Mouse (Mus musculus): ENCODE measurements at regions not wholly inside any gene's neighbourhood (a gene's known extent, or its start where the extent isn't known, plus 50 kb on each side); places are given as distances from the start of the nearest gene placed in this dataset.

DNA sequence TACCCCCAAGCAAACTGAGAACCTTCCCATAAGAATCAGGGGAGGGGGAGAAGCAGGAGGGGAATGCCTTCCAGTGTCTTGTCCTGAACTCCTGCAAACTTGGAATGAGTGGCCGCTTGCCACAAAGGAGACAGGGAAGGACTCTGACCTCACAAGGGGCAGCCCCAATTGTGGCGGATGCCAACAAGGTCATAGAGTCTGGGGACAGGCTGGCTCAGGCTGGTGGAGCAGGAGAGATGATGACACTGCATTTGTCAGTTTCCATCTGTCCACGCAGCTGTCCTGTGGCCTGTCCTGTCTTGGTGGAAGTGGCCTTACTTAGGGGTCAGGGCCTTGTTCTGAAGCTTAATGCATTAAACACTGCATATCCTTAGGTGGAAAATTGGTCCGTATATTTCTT, 414.4 kb upstream of the Nr5a2 start:
- no peak for DNase-seq (ENCODE audit: low spot score)
- intact Hi-C loops (cut with DNase I): no loop called here

DNA sequence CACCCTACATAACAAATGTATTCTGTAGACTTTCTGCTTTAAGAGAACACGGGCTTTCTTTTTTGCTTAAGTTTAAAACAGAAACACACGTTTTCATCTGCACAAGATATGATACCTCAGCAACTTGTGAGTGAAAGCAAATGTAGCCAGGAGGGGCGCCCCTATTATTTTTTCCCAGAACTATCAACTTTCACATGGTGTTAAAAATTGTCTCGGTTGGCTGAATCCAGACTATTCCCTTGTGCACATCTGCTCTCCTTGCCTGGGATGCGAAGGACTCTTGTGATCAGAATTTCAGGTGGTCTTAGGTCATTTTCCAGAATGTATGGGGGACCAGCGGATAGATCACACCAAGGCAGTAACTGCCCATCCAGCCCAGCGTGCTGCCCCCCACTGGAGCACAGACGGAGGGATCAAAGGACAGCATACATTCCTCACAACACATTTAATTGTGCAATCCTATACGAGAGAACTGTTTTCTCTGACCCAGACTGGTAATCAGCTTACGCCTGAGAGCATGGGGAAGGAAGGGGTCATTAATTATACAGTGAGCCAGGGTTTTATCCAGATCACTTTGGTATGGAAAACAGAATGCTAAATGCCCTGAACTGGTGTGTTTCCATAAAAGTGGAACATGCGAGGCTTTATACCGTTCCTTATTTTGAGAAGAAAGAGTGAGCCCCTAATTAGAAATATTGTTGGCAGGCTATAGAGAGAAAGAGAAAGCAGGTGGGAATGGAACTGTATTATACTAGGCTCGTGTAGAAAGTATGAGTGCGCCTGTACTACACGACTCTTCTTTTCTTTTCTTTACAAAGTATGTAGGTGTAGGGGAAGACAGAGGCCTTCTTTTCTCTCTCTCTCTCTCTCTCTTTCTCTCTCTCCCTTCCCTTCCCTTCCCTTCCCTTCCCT, 413.5 kb upstream of the Nr5a2 start:
- intact Hi-C loops (cut with DNase I): no loop called here
- DNase-seq (ENCODE audit: low spot score): no peak

DNA sequence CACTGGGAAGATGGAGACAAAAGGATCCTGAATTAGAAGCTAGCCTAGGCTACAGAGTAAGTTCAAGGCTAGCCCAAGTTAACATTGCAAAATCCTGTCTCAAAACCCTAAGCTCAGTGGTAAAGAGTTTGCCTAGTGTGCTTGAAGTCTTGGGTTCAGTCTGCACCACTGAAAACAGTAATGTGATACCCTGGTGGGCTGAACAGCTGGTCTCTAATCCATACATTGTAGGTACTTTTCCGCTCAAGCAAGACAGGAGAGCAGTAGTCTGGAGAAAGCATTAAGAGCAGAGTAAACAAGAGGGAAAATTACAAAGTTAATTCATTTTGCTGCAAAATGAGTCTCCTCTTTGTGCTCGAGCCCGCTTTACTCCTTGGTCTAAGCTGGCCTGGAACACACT, 412.0 kb upstream of the Nr5a2 start:
- intact Hi-C loops (cut with DNase I): no loop called here
- no peak for DNase-seq (ENCODE audit: low spot score)

DNA sequence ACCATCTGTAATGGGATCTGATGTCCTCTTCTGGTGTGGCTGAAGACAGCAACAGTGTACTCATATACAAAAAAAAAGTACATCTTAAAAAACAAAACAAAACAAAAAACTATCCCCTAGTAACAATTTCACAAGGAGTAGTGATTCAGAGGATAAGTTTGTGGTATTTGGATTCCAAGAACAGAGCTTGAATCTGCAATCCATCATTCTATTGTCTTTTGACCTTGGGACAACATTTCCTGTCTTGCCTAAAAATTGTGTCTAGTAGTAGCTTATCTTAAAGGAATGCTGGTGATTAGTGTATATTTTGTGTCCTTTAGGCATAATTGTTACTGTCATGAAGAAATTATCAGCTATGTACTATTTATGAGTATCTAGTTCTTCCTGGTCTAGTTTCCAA, 404.1 kb upstream of the Nr5a2 start:
- intact Hi-C loops (cut with DNase I): no loop called here
- no peak for DNase-seq (ENCODE audit: low spot score)

DNA sequence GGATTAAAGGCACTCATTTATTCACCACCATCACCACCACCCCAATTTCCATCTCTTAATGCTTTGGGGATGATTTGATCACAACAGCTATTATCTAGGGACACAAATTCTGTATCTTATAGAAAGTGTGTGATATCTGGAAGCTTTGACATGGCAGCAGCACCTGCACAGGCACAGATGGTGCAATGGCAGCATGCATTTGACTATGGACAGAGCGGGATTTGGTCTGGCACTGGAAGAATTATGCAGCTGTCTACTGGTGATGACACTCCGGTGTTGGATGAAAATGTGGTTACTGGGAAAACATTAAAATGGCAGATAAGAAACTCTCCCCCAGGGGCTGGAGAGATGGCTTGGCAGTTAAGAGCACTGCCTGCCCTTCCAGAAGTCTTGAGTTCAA, 403.7 kb upstream of the Nr5a2 start:
- intact Hi-C loops (cut with DNase I): no loop called here
- no peak for DNase-seq (ENCODE audit: low spot score)

DNA sequence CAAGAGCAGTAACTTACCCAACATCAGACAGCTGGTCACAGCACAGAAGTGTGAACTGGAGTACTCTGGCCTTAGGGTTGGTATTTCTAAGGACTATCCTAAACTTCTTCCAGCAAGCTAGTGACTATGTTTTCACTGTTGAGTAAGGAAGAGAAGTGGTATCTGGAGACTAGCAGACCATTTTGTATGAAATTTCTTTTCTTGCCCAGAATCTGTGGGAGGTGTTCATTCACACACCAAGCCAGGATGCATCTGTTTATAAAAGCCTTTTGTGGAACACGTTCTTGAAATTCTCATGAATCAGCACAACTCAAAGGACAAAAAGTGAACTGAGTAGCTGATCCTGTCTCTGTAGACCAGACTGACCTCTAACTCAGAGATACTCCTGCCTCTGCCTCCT, 403.3 kb upstream of the Nr5a2 start:
- DNase-seq (ENCODE audit: low spot score): no peak
- intact Hi-C loops (cut with DNase I): no loop called here

DNA sequence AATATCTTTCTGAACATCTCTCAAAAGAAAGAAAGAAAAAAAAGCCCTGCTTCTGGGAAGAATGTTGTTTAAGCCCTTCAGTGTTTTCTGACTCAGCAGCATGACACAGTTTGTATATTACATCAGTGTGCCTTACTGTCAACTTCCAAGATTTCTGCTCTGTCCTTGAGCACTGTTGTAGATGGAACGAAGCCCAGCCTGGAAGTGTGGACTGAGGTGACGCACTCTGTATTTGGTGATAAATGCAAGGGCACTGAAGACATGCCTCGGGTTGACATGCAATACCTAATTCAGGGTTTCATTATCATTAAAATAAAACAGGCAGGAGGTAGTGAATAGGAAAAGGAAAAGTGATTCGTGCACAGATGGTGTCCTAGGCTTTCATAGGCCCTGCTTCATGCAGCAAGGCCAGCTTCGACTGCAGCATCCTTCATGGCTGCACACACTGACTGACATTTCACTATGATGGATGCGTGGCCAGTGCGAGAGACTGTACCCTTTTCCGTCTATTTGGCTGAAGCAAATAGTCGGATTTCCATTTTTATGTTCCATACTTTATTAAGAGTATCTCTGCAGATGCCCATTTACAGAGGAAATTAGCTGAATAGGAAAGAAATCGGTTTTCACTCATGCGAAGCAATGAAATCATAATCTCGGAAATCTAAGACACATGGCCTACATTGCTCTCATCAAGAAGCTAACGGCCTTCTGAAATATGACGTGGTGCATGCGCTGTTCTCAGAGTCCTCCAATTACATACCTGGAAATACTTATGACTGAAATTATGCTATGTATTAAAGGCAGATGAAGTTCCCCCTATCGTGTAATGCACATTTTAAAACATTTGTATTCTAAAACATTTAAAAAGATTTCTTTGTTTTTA, 400.7 kb upstream of the Nr5a2 start:
- no peak for DNase-seq (ENCODE audit: low spot score)

DNA sequence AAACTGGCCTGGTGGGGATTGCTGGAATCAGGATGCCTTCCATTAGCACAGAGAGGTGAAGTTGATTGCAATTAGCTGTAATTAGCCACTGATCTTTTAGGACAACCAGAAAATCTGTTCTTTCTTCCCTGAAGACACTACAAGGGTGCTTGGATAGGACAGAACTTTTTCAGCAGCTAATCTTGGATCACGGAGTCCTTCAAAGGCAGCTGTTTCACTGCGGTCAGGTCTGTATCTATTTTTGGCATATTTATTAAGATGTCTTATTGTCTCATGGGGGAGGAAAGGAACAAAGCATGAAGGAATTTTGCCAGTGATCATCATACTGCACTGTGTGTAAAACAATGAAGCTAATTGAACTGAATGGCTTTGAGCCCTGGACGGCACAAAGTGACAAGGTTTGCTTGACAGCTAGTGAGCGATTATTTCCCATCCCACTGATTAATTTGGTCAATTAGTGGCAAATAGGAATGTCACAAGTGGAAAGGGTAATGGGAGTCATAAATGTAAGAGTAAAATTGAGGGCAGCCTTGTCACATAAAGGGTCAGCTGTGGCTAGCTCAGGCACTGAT, 395.8 kb upstream of the Nr5a2 start:
- DNase-seq (ENCODE audit: low spot score): no peak
- intact Hi-C loops (cut with DNase I): no loop called here

More for the DNA sequence above, 400.7 kb upstream of the Nr5a2 start:
- intact Hi-C loops (cut with DNase I): no loop called here

DNA sequence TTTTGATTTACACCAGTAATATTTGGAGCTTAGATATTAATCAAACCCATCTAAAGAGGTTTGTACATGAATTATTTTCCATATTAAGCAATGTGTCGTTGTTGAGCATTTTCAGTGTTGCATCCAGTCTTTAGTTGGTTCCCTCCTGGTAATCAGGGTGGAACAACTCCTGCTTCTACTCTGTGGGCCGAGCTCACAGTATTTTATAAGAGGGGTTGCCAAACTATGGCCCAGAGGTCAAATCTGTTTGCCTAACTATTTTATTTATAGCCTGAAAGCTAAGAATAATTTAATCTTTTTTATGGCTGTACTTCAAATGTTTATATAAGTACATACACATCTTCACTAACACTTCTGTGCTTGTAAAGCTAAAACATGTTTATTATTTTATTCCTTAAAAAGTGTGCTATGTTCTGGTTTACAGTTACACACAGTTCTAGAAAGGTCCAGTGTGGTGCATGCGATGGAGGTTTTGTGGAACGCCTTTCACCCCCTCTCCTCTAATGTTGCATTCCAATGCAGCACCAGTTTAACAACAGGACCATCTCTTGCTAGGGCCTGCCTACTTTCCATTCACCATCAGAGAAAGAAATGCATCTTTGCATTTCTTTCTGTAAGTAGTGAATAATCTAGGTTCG, 392.3 kb upstream of the Nr5a2 start:
- intact Hi-C loops (cut with DNase I): no loop called here

DNA sequence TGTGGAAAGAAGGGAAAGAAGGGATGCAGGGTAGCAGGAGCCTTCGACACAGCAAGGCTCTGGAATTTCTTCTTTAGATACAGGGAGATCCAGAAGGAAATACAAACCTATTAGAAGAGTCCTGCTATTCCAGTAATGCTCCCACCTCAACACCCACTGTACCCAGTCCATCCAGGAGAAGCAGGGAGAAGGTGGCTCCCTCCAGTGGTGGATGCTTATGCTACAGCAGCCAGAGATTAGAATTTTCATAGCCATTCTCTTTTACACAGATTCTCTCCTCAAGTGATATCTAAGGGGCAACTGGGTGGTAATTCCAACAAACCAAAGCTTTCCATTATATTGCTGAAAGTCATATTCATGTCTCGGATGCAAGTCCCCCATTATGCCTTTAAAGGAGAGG, 373.9 kb upstream of the Nr5a2 start:
- intact Hi-C loops (cut with DNase I): loop anchor here (10.0 kb wide), 2 partner anchors 321 to 561 kb away; no protein-coding TSS in a partner anchor

More for the DNA sequence above, 392.3 kb upstream of the Nr5a2 start:
- DNase-seq (ENCODE audit: low spot score): no peak

DNA sequence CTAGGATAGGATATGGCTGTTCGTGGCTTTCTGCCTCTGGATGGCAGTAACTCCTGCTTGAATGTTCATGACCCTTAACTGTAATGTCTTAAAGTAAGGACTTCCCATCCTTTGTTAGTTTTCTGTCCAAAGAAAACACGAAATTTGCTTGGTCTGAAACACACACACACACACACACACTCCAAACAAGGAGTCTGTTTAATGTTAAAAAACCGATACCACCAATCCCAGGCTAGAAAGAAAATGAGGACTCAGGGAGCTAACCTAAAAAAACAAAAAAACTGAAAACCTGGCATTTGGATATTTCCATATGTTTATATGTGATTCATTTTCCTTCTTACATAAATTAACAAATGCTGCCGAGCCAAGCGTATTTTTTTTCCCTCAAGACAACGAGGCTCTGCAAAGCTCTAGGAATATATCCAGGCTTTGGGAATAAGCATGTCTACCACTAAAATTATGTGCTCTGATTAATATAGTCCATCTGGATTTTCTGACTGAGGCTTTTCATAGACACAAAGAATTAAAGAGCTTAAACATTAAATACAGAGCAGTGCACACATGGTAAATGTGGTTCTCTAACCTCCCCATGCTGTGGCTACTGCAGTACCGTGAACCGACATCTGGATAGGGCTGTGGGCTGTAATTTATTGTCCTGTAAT, 372.0 kb upstream of the Nr5a2 start:
- no peak for DNase-seq (ENCODE audit: low spot score)
- intact Hi-C loops (cut with DNase I): loop anchor here (10.0 kb wide), 2 partner anchors 323 to 563 kb away; no protein-coding TSS in a partner anchor

More for the DNA sequence above, 373.9 kb upstream of the Nr5a2 start:
- no peak for DNase-seq (ENCODE audit: low spot score)

DNA sequence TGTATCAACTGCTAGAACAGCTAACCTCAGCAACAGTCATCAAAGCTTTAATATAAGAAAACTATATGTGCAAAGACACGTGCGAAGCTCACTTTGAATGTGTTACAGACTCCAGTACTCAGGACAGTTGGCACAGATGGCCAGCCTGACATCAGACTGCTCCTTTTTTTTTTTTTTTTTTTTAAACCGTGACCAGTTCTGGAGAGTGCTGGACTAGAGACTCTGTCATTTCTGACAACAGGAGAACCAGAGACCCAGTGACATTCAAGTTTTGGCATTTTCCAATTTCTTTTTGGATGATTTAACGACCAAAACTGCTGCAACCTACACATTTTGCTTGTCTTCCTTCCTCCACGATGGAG, 371.5 kb upstream of the Nr5a2 start:
- intact Hi-C loops (cut with DNase I): loop anchor here (10.0 kb wide), 2 partner anchors 323 to 563 kb away; no protein-coding TSS in a partner anchor

DNA sequence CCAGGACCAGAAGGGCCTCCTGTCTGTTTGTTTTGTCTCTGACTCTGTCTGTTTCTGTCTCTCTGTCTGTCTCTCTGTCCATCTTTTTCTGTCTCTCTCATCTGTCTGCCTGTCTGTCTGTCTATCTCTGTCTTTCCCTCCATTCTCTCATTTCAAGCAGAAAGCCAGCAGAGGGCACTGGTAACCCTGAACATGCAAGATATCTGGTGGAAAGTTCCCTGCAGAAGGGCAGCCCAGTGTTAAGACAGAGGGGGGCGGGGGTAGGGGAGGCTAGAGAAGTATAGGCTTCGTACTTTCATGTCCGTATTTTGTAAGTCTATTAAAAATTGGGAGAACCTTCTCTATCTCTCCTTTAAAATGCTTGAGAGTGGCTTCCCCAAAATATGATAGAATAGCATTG, 370.4 kb upstream of the Nr5a2 start:
- intact Hi-C loops (cut with DNase I): loop anchor here (1.0 to 10.0 kb wide), 3 partner anchors 324 to 714 kb away; no protein-coding TSS in a partner anchor
- DNase-seq (ENCODE audit: low spot score): no peak

More for the DNA sequence above, 371.5 kb upstream of the Nr5a2 start:
- DNase-seq (ENCODE audit: low spot score): no peak

DNA sequence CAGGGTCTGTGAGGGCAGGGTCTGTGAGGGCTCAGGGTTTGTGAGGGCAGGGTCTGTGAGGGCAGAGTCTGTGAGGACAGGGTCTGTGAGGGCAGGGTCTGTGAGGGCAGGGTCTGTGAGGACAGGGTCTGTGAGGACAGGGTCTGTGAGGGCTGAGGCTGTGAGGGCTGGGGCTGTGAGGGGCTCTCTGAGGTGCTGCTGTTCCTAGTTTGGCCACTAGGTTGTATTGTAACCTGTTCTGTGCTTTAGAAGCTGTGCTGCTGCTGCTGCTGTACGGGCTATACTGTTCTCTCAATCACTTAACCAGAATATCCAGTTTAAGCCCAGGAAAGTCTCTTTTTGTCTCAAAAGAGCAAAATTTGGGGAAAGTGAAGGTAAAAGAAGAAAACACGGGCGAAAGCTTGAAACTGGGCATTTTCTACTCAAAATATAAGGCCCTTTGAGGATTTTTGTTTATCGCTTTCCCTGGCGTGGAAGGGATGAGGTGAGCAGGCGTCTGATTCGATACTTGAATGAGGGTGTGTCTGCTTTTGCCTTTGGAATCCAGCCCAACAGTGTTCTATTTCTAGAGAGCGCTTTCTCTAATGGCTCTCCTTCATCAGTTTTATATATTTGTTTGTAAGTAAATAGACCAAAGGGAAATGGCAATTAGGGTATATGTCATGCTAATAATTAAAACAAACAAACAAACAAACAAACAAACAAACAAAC, 363.8 kb upstream of the Nr5a2 start:
- intact Hi-C loops (cut with DNase I): no loop called here
- no peak for DNase-seq (ENCODE audit: low spot score)

DNA sequence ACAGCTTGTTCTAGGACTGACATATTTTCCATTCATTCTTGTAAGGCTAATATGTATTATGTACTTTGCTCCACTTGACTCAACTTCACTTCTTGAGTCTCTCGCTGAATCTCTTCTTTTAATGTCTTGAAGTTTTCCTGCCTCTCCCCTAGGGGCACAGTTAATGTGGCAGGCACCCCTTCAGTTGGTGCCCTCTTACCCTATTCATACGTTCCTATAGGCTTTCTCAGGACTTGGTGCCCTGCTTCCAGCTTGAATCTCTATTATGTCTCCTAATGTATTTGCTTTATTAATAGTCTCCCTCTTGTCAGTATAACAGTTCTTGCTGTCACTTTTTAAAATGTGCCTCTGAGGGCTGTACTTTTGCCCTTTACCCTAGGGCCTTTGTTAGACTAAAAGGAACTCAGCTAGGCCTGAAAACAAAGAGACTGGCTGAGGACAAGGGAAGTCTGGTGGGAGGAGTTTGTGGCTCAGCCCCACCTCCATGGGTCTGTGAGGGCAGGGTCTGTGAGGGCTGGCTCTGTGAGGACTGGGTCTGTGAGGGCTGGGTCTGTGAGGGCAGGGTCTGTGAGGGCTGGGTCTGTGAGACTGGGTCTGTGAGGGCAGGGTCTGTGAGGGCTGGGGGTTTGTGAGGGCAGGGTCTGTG, 362.9 kb upstream of the Nr5a2 start:
- no peak for DNase-seq (ENCODE audit: low spot score)
- intact Hi-C loops (cut with DNase I): no loop called here

DNA sequence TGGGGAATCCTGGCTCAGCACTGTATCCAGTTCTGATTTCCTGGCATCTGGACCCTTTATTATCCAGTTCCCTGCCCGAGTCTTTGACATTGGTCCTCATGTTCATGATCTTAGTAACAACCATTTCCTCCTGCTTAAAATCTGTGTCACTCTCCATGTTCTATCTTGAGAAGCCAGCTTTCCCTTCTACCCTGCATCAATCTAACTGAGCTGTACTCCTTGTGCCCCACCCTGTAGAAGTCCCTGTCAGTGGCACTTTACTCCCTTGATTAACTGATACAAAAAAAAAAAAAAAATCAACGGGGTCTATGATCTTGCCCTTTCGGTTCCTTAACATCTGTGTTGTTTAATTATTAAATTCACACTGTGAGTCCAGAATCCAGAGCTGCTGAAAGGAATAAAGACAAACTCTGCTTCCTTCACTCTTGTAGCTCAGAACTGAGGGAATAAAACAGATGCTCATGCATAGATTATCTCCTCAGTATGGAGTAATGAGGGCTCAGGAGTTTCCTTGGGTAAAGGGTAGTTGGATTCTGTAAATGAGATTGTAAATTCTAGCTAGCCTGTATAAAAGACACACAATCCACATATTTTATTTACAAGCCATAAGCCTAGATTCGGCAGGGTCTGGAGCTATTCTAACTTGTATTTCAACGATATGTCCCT, 342.6 kb upstream of the Nr5a2 start:
- no peak for DNase-seq (ENCODE audit: low spot score)
- intact Hi-C loops (cut with DNase I): no loop called here

DNA sequence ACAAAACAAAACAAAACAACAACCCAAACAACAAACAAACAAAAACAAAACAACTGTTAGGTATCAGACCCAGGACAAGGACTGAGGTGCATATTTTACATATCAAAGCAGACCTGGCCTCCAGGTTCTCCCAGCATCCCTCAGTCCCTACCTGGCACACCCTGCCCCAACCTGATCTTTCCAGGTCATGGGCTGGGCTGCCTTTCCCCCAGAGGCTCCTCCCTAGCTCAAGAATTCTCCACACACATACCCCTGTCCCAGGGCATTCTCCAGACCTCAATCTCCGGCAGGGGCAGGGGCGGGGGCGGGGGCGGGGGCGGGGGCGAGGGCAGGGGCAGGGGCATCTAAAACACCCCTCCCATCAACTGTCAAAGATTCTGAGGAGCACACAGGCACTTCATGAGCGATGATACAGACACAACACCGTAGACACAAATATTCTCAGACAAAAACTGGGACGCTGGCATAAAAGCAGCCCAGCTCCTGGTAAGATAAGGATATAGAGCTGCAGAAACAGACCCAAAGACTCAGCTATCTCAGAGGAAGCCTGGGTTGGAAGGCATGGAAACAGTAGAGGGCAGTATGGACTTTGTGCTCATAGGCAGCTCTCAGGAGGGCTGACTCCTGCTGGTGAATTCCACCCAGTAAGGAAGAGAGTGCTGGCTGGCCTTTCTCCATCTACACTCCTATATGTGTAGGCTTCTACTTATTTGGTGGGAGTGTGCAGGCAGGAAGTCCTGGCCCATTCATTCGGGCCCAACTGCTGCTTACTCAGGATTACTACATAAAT, 337.7 kb upstream of the Nr5a2 start:
- no peak for DNase-seq (ENCODE audit: low spot score)
- intact Hi-C loops (cut with DNase I): no loop called here

Measured in heart, postnatal 25 days (tissue).